8 mouse cellular contexts compared by ENCODE assay signal in the genomic region with DNA sequence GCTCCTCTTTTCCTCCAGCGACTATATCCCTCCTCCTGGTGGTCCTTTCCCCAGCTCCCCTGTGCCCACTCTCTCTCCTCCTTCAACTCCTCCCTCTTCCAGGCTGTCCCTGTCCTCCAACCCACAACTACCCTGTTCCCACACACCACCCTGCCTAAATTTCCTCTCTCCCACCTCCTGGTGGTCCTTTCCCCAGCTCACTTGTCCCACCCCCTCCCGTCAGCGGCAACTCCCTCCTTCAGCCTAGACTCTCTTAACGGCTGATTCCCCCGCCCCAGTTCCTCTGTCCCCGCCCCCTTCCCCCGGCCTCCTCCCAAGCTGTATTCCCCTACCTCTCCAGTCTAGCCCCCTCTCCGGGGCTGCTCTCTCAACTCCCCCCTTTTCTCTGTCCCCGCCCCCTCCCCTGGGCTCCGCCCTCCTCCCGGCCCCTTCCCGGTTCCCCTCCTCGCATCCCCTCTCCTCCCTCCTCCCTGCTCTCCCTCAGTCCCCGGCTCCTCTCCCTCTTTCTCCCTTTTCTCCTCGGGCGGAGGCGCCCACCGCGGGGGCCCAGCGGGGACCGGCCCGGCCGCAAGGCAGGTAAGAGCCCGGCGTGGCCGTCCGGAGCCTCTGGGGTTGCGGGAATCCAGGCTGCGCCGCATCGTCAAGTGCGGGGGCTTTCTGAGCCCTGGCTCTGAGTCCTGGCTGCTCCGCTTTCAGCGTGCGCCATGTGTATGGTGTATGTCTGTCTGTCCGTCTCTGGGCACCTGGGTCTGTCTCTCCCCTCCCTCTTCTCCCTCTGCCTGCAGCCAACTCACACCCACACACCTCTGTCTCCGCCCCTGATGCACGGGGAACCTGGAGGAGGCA. TPM values are rescaled to one million over a fixed set of nuclear protein-coding genes. Genes with fewer than 3 reads are reported as not detected.
DNase-seq lines count a peak whose midpoint lies in the region; ATAC-seq and TF ChIP-seq lines count a peak whose summit lies in the region.

No protein-coding gene starts in this region.

- peak overlapping the region; percentile 89 for H3K4me3 ChIP-seq in E14TG2a.4 (replicated peaks; ENCODE audit: low read length)
- H3K4me3 ChIP-seq in cortical plate, adult 2 months (ENCODE audit: insufficient read depth, low read length), result peak overlapping the region; percentile 43
- H3K4me3 ChIP-seq in hindbrain, embryonic 11.5 days (ENCODE audit: low read depth, low read length), result peak overlapping the region; percentile 73
- peak overlapping the region; percentile 55 for H3K4me3 ChIP-seq in limb, embryonic 14.5 days (replicated peaks; ENCODE audit: low read length)
- H3K4me3 ChIP-seq in neural tube, embryonic 15.5 days (replicated peaks), result peak overlapping the region; percentile 54

- peaks cover 16% of the 10 kb centered on the region for H3K27me3 ChIP-seq in E14TG2a.4 (ENCODE audit: insufficient read depth, low read length)
- no peaks in the 10 kb centered on the region for H3K27me3 ChIP-seq in hindbrain, embryonic 11.5 days (ENCODE audit: control insufficient read depth, insufficient read depth, low read length)
- H3K27me3 ChIP-seq in limb, embryonic 14.5 days (ENCODE audit: control insufficient read depth, insufficient read depth, low read length), result no peaks in the 10 kb centered on the region; the same call in 1 of the 2 replicates
- H3K27me3 ChIP-seq in neural tube, embryonic 15.5 days (replicated peaks), result no peaks in the 10 kb centered on the region

- peak; percentile 47 for DNase-seq in adrenal gland, postnatal 14 days
- DNase-seq in adrenal gland, adult 18-20 months (ENCODE audit: low spot score in 2 of 2), result no peak
- peak; percentile 87 for DNase-seq in hindbrain, embryonic 11.5 days (ENCODE audit: low spot score)
- DNase-seq in limb, embryonic 14.5 days (ENCODE audit: low spot score), result peak; percentile 80
- DNase-seq in adipocyte (ENCODE audit: low spot score), result no peak

- H3K36me3 ChIP-seq in E14TG2a.4 (ENCODE audit: insufficient read depth, low read length), result peaks cover 28% of the 10 kb centered on the region
- no peaks in the 10 kb centered on the region for H3K36me3 ChIP-seq in hindbrain, embryonic 11.5 days (ENCODE audit: control insufficient read depth, insufficient read depth, low read length)
- peaks cover 10% of the 10 kb centered on the region; the same call in 1 of the 2 replicates for H3K36me3 ChIP-seq in limb, embryonic 14.5 days (ENCODE audit: control insufficient read depth, insufficient read depth, low read length)
- H3K36me3 ChIP-seq in neural tube, embryonic 15.5 days, result peaks cover 7% of the 10 kb centered on the region

- no peak for TF ChIP-seq CTCF in E14TG2a.4 (conservative IDR thresholded peaks at IDR 0.05; ENCODE audit: low read length)
- no peak for TF ChIP-seq CTCF in cortical plate, adult 2 months (IDR thresholded peaks at IDR 0.05; ENCODE audit: extremely low read depth, insufficient read depth, low read length)

- WGBS in hindbrain, embryonic 11.5 days, result 2% methylated on average over 29 of the region's 38 CpGs
- 1% methylated on average over 36 of the region's 38 CpGs for WGBS in limb, embryonic 14.5 days
- WGBS in neural tube, embryonic 15.5 days, result under 1% methylated on average over 35 of the region's 38 CpGs

- H3K9ac ChIP-seq in hindbrain, embryonic 11.5 days (ENCODE audit: low read depth, low read length), result peak overlapping the region; percentile 77
- H3K9ac ChIP-seq in limb, embryonic 14.5 days (ENCODE audit: low read depth, low read length, severe bottlenecking), result peak overlapping the region; percentile 66
- peak overlapping the region; percentile 65 for H3K9ac ChIP-seq in neural tube, embryonic 15.5 days (replicated peaks)

- ATAC-seq in hindbrain, embryonic 11.5 days (ENCODE audit: low FRiP score), result peak; percentile 80
- ATAC-seq in limb, embryonic 14.5 days (ENCODE audit: low FRiP score, low read depth), result peak; percentile 88
- peak; percentile 87 for ATAC-seq in neural tube, embryonic 15.5 days (ENCODE audit: low FRiP score)

- no peak for TF ChIP-seq POLR2A in cortical plate, adult 2 months (IDR thresholded peaks at IDR 0.05; ENCODE audit: extremely low read depth, insufficient read depth, low read length)
- TF ChIP-seq POLR2A in limb, embryonic 14.5 days (IDR thresholded peaks at IDR 0.05; ENCODE audit: borderline replicate concordance, extremely low read depth, insufficient read depth, insufficient read length), result no peak

- H3K27ac ChIP-seq in cortical plate, adult 2 months (ENCODE audit: insufficient read depth, low read length), result peak overlapping the region; percentile 72
- H3K27ac ChIP-seq in hindbrain, embryonic 11.5 days (ENCODE audit: low read depth, low read length), result peak overlapping the region; percentile 88
- 0 out of 2 replicates have a peak overlapping the region, but pooled peaks have one; percentile 35 for H3K27ac ChIP-seq in limb, embryonic 14.5 days (replicated peaks; ENCODE audit: low read depth, low read length)
- peak overlapping the region; percentile 87 for H3K27ac ChIP-seq in neural tube, embryonic 15.5 days (replicated peaks)

- H3K9me3 ChIP-seq in E14TG2a.4 (ENCODE audit: low read length), result no peaks in the 10 kb centered on the region
- H3K9me3 ChIP-seq in hindbrain, embryonic 11.5 days (ENCODE audit: control insufficient read depth, low read length), result no peaks in the 10 kb centered on the region
- no peaks in the 10 kb centered on the region for H3K9me3 ChIP-seq in limb, embryonic 14.5 days (ENCODE audit: control insufficient read depth, low read length)
- H3K9me3 ChIP-seq in neural tube, embryonic 15.5 days (replicated peaks), result no peaks in the 10 kb centered on the region

- peaks cover 45% of the 10 kb centered on the region for H3K4me1 ChIP-seq in E14TG2a.4 (replicated peaks; ENCODE audit: low read depth, low read length)
- H3K4me1 ChIP-seq in cortical plate, adult 2 months (ENCODE audit: control insufficient read depth, insufficient read depth, low read length), result peaks cover 6% of the 10 kb centered on the region
- peaks cover 17% of the 10 kb centered on the region for H3K4me1 ChIP-seq in hindbrain, embryonic 11.5 days (replicated peaks; ENCODE audit: control insufficient read depth, insufficient read depth, low read length)
- peaks cover 12% of the 10 kb centered on the region for H3K4me1 ChIP-seq in limb, embryonic 14.5 days (ENCODE audit: control insufficient read depth, insufficient read depth, low read length)
- H3K4me1 ChIP-seq in neural tube, embryonic 15.5 days, result peaks cover 62% of the 10 kb centered on the region

- peak overlapping the region; percentile 87 for H3K4me2 ChIP-seq in hindbrain, embryonic 11.5 days (replicated peaks; ENCODE audit: low read depth, low read length)
- peak overlapping the region; percentile 73 for H3K4me2 ChIP-seq in limb, embryonic 14.5 days (replicated peaks; ENCODE audit: low read depth, low read length, severe bottlenecking)
- H3K4me2 ChIP-seq in neural tube, embryonic 15.5 days, result peak overlapping the region; percentile 78

RNA-seq across cellular contexts. Expression of a gene that starts 0.4 kb away (rescaled TPM):
- total RNA-seq in adrenal gland, postnatal 14 days (2021), result 3.6 and 4.1 TPM in 2 replicates
- 1 to 10 TPM; 2.0 to 2.5 TPM for total RNA-seq in adrenal gland, adult 18-20 months (2021)
- polyA plus RNA-seq in cortical plate, adult 2 months (2012; rRNA removed), result 164 and 183 TPM in 2 replicates
- 0.84 and 1.0 TPM in 2 replicates for polyA plus RNA-seq in hindbrain, embryonic 11.5 days (2014; fragmentation: Nextera tagmentation; extraction: Ambion mirVana)
- 7.3 and 9.8 TPM in 2 replicates for polyA plus RNA-seq in limb, embryonic 14.5 days (2012; rRNA removed)
- 0.23 and 0.28 TPM in 2 replicates for polyA plus RNA-seq in limb, embryonic 14.5 days (2014; fragmentation: Nextera tagmentation; extraction: Ambion mirVana)
- 1.2 and 1.4 TPM in 2 replicates for polyA plus RNA-seq in neural tube, embryonic 15.5 days (2015; fragmentation: Nextera tagmentation; extraction: Ambion mirVana)

RNA-seq across cellular contexts. Expression of a gene that starts 10.4 kb away (rescaled TPM):
- total RNA-seq in adrenal gland, postnatal 14 days (2021), result 22.3 and 24.7 TPM in 2 replicates
- 10 to 100 TPM; 19.6 to 20.7 TPM for total RNA-seq in adrenal gland, adult 18-20 months (2021)
- 51.3 and 58.5 TPM in 2 replicates for polyA plus RNA-seq in cortical plate, adult 2 months (2012; rRNA removed)
- polyA plus RNA-seq in hindbrain, embryonic 11.5 days (2014; fragmentation: Nextera tagmentation; extraction: Ambion mirVana), result 21.7 and 23.1 TPM in 2 replicates
- 38.0 and 43.1 TPM in 2 replicates for polyA plus RNA-seq in limb, embryonic 14.5 days (2012; rRNA removed)
- 28.6 and 33.5 TPM in 2 replicates for polyA plus RNA-seq in limb, embryonic 14.5 days (2014; fragmentation: Nextera tagmentation; extraction: Ambion mirVana)
- 45.8 and 48.1 TPM in 2 replicates for polyA plus RNA-seq in neural tube, embryonic 15.5 days (2015; fragmentation: Nextera tagmentation; extraction: Ambion mirVana)

RNA-seq across cellular contexts. Expression of a gene that starts 31.8 kb away (rescaled TPM):
- 117 and 128 TPM in 2 replicates for total RNA-seq in adrenal gland, postnatal 14 days (2021)
- 100 to 1,000 TPM; 160 to 178 TPM for total RNA-seq in adrenal gland, adult 18-20 months (2021)
- polyA plus RNA-seq in cortical plate, adult 2 months (2012; rRNA removed), result 436 and 444 TPM in 2 replicates
- 176 and 177 TPM in 2 replicates for polyA plus RNA-seq in hindbrain, embryonic 11.5 days (2014; fragmentation: Nextera tagmentation; extraction: Ambion mirVana)
- polyA plus RNA-seq in limb, embryonic 14.5 days (2012; rRNA removed), result 212 and 247 TPM in 2 replicates
- polyA plus RNA-seq in limb, embryonic 14.5 days (2014; fragmentation: Nextera tagmentation; extraction: Ambion mirVana), result 206 and 217 TPM in 2 replicates
- polyA plus RNA-seq in neural tube, embryonic 15.5 days (2015; fragmentation: Nextera tagmentation; extraction: Ambion mirVana), result 236 and 238 TPM in 2 replicates

RNA-seq across cellular contexts. Expression of a gene that starts 44.8 kb away (rescaled TPM):
- total RNA-seq in adrenal gland, postnatal 14 days (2021), result 9.4 and 16.2 TPM in 2 replicates
- total RNA-seq in adrenal gland, adult 18-20 months (2021), result 10 to 100 TPM; 12.1 to 14.3 TPM
- polyA plus RNA-seq in cortical plate, adult 2 months (2012; rRNA removed), result 83.3 and 84.0 TPM in 2 replicates
- 122 and 135 TPM in 2 replicates for polyA plus RNA-seq in hindbrain, embryonic 11.5 days (2014; fragmentation: Nextera tagmentation; extraction: Ambion mirVana)
- 29.3 and 34.2 TPM in 2 replicates for polyA plus RNA-seq in limb, embryonic 14.5 days (2012; rRNA removed)
- polyA plus RNA-seq in limb, embryonic 14.5 days (2014; fragmentation: Nextera tagmentation; extraction: Ambion mirVana), result 15.1 and 16.2 TPM in 2 replicates
- 104 and 126 TPM in 2 replicates for polyA plus RNA-seq in neural tube, embryonic 15.5 days (2015; fragmentation: Nextera tagmentation; extraction: Ambion mirVana)

Comparison
In these comparisons a context has a peak if more than half of its experiments do, and no peak if none do; other contexts are left out.
1. DNase-seq: peak in adrenal gland, postnatal 14 days (single experiment), hindbrain, embryonic 11.5 days (single experiment) and limb, embryonic 14.5 days (single experiment); none in adrenal gland, adult 18-20 months (0 of 2) and adipocyte (single experiment).
2. H3K27ac ChIP-seq: peak in every context shown above with its lines; median percentile 88 in hindbrain, embryonic 11.5 days; 87 in neural tube, embryonic 15.5 days; 72 in cortical plate, adult 2 months; 35 in limb, embryonic 14.5 days.
3. RNA of a gene that starts 0.4 kb away (polyA plus RNA-seq): 164 to 183 TPM in cortical plate, adult 2 months; 0.23 to 9.8 TPM in limb, embryonic 14.5 days, 1.2 to 1.4 TPM in neural tube, embryonic 15.5 days and 0.84 to 1.0 TPM in hindbrain, embryonic 11.5 days; every median in the first group is over 10 times any median in the second.
4. Peak in every context shown above with its lines, with median percentiles within 50 percentile points of each other: H3K4me3 ChIP-seq, ATAC-seq, H3K4me2 ChIP-seq and H3K9ac ChIP-seq.